Mouse (Mus musculus): ENCODE data around the gene Scn2b. TPM values are rescaled to one million over a fixed set of nuclear protein-coding genes. Genes with fewer than 3 reads are reported as not detected.
A peak's percentile ranks its signal among the peaks of the same experiment; 100 is the strongest.

Gene Scn2b
- polyA plus RNA-seq, 1 experiment from 2014 or later: 4.1 TPM

- Histone ChIP-seq H3K4me3 (replicated peaks) (no peak overlapping the region), H3K27me3 (no peaks in the 10 kb centered on the region), H3K9me3 (replicated peaks) (no peaks in the 10 kb centered on the region), H3K4me2 (replicated peaks) (no peak overlapping the region), H3K36me3 (no peaks in the 10 kb centered on the region), H3K4me1 (peaks cover 28% of the 10 kb centered on the region), H3K9ac (no peak overlapping the region), H3K27ac (replicated peaks) (no peak overlapping the region)
- WGBS: 48% methylated on average over 6 of the region's 6 CpGs
- no peak for ATAC-seq (ENCODE audit: insufficient number of reproducible peaks, low FRiP score, low TSS enrichment, low read depth)
Measured at GRCm38 (mm10) chr9:45121001-45121400, 3.4 kb downstream of the Scn2b start.

DNA sequence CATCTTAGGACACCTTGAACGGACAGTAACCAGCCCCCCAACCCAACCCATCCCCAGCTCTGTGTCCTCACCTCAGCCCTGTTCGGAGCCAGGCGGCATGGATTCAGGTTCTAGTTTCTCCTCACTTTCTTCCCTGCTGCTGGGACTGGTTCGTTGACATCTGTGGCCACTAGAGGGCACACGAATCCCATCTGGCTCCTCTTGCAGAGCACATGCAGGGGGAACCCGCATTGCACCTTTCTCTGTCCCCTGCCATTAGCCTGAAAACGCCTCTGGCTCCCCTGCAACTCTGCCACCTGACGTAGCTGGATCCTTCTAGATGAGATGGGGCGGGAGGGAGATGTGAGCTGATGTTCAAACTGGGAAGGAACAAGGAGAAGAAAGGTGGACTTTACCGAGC lies 4.2 kb downstream of the Scn2b start:
- Histone ChIP-seq H3K4me3 (replicated peaks) (0 out of 2 replicates have a peak overlapping the region, but pooled peaks have one; percentile 3), H3K36me3 (no peaks in the 10 kb centered on the region), H3K27me3 (no peaks in the 10 kb centered on the region), H3K4me2 (replicated peaks) (peak overlapping the region; percentile 46), H3K9ac (no peak overlapping the region), H3K9me3 (replicated peaks) (no peaks in the 10 kb centered on the region), H3K27ac (replicated peaks) (no peak overlapping the region), H3K4me1 (peaks cover 21% of the 10 kb centered on the region)
- ATAC-seq (ENCODE audit: insufficient number of reproducible peaks, low FRiP score, low TSS enrichment, low read depth): no peak
- whole genome bisulfite sequencing: 3% methylated on average over 10 of the region's 10 CpGs

DNA sequence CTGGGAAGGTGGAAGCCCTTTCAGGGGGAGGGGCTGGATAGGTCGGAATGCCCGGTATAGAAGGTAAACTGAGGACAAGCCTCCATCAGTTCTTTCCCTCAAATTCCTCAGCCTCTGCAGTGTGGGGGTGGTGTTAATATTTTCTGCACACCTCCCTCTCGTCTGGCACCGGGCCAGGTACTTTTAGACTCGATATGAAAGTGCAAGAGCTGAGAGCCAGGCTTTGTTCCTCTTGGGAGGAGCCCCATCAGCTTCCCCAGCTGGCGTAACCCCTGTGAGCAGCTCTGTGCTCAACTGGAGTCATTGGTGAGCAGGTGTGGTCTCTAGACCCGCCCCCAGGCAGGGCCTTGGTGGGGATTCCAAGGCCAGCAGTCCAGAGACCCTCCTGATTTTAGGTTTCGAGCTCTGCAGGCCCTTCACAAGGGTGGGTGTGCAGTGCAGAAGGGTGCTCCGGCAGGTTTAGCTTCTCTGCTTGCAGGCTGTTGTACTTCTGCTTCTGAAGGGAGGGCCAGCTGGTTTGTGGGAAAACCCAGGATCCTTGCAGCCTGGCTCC lies 4.7 kb downstream of the Scn2b start:
- H3K27ac ChIP-seq (replicated peaks): 0 out of 2 replicates have a peak overlapping the region, but pooled peaks have one; percentile 8
- H3K4me3 ChIP-seq (replicated peaks): 0 out of 2 replicates have a peak overlapping the region, but pooled peaks have one; percentile 3
- no peak for ATAC-seq (ENCODE audit: insufficient number of reproducible peaks, low FRiP score, low TSS enrichment, low read depth)

DNA sequence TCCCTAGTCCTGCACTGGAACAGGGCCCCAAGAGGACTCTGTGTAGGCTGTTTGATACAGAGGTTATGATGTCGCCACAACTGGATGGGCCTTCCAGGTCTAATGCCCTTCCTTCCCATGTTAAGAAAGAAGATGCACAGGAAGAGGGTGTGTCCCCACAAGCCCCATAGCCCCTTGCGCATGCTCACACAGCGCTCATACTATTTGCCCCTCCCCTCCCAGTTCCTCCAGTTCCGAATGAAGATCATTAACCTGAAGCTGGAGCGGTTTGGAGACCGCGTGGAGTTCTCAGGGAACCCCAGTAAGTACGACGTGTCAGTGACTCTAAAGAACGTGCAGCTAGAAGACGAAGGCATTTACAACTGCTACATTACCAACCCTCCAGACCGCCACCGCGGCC lies 7.6 kb downstream of the Scn2b start:
- Histone ChIP-seq H3K4me1 (peaks cover 14% of the 10 kb centered on the region), H3K27ac (replicated peaks) (no peak overlapping the region), H3K27me3 (no peaks in the 10 kb centered on the region), H3K4me2 (replicated peaks) (no peak overlapping the region), H3K9ac (no peak overlapping the region), H3K9me3 (replicated peaks) (no peaks in the 10 kb centered on the region), H3K36me3 (no peaks in the 10 kb centered on the region), H3K4me3 (replicated peaks) (no peak overlapping the region)
- no peak for ATAC-seq (ENCODE audit: insufficient number of reproducible peaks, low FRiP score, low TSS enrichment, low read depth)
- 92% methylated on average over 14 of the region's 14 CpGs for WGBS

More for the DNA sequence above, 4.7 kb downstream of the Scn2b start:
- Histone ChIP-seq H3K27me3 (no peaks in the 10 kb centered on the region), H3K36me3 (no peaks in the 10 kb centered on the region), H3K9ac (no peak overlapping the region), H3K4me2 (replicated peaks) (peak overlapping the region; percentile 46), H3K9me3 (replicated peaks) (no peaks in the 10 kb centered on the region), H3K4me1 (peaks cover 21% of the 10 kb centered on the region)
- 28% methylated on average over 9 of the region's 9 CpGs for WGBS

DNA sequence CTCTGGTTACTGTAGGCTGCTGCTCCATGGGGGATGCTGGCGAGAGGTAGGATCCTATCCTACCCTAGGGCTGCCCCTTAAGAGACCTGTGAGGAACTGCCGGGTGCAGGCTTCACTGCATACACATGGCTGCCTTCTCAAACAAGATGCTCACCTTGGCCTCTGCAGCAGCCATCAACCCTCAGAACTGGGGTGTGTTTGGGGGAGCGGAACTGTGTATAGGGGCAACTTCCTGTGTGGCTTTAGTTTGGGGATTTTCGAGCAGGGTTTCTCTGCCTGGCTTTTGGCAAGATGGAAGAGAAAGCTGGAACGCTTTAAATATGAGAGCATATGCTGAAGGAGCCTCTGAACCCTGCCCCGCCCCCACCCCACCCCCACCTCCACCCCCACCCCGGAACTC lies 9.4 kb downstream of the Scn2b start:
- Histone ChIP-seq H3K27ac (replicated peaks) (no peak overlapping the region), H3K9ac (no peak overlapping the region), H3K4me2 (replicated peaks) (no peak overlapping the region), H3K27me3 (no peaks in the 10 kb centered on the region), H3K36me3 (no peaks in the 10 kb centered on the region), H3K4me3 (replicated peaks) (no peak overlapping the region), H3K4me1 (peaks cover 8% of the 10 kb centered on the region), H3K9me3 (replicated peaks) (no peaks in the 10 kb centered on the region)
- no peak for ATAC-seq (ENCODE audit: insufficient number of reproducible peaks, low FRiP score, low TSS enrichment, low read depth)
- 48% methylated on average over 7 of the region's 7 CpGs for WGBS

GRCm38 (mm10) chr9:45130119-45130518 lies 12.5 kb downstream of the Scn2b start:
- no peak overlapping the region for H3K4me2 ChIP-seq (replicated peaks)
- no peaks in the 10 kb centered on the region for H3K9me3 ChIP-seq (replicated peaks)
- no peaks in the 10 kb centered on the region for H3K36me3 ChIP-seq
- H3K27me3 ChIP-seq: peaks cover 6% of the 10 kb centered on the region; the same call in 1 of the 2 replicates
- 0 out of 2 replicates have a peak, but pooled peaks cover 8% of the 10 kb centered on the region for H3K4me1 ChIP-seq
- ATAC-seq (ENCODE audit: insufficient number of reproducible peaks, low FRiP score, low TSS enrichment, low read depth): no peak
- no peak overlapping the region for H3K4me3 ChIP-seq (replicated peaks)
- no peak overlapping the region for H3K9ac ChIP-seq
- no peak overlapping the region for H3K27ac ChIP-seq (replicated peaks)
- WGBS: 81% methylated on average over 3 of the region's 3 CpGs

- peaks cover 42% of the 10 kb centered on the region for H3K27me3 ChIP-seq
- H3K4me1 ChIP-seq: peaks cover 15% of the 10 kb centered on the region
- 20% methylated on average over 5 of the region's 5 CpGs for WGBS
- no peak overlapping the region for H3K27ac ChIP-seq (replicated peaks)
- H3K4me3 ChIP-seq (replicated peaks): no peak overlapping the region
- H3K36me3 ChIP-seq: no peaks in the 10 kb centered on the region
- ATAC-seq (ENCODE audit: insufficient number of reproducible peaks, low FRiP score, low TSS enrichment, low read depth): no peak; the same call in 1 of the 2 replicates
- H3K9me3 ChIP-seq (replicated peaks): no peaks in the 10 kb centered on the region
- H3K4me2 ChIP-seq (replicated peaks): no peak overlapping the region
- no peak overlapping the region for H3K9ac ChIP-seq
Measured at GRCm38 (mm10) chr9:45133484-45134310, 16.1 kb downstream of the Scn2b start.

DNA sequence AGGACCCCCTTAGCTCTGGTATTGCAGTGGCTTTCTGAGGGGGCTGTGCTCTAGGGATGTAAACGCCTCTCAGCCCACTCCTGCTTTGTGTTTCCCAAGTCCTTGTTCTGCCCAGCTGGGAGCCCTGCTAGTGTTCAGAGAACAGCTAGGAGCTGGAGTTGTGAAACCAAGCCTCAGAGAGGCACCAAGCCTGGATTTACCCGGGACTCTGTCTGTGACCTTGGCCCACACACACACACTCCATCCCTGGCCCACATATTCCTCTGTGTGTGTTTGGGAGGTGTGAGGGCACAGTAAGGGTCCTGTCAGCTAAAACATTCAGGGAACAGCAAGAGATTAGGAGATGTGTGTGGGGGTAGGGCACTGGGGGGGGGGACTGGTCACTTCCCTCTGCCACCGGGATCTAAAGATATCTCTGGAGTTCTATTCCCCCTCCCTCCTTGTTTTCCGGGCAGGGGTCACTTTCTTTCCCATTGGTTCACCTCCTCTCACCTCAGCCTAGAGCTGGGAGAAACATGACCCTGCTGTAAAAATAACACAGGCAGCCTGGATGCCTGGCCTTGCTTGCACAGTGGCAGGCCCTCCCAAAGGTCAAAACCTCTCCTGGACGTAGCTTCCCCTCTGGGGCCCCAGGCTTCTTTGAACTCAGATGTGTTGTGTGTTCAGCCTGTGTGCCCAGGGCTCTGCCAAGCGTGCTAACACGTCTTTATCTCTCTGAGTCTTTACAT lies 19.0 kb downstream of the Scn2b start:
- Histone ChIP-seq H3K9me3 (replicated peaks) (no peaks in the 10 kb centered on the region), H3K4me2 (replicated peaks) (no peak overlapping the region), H3K4me1 (peaks cover 19% of the 10 kb centered on the region), H3K27ac (replicated peaks) (no peak overlapping the region), H3K4me3 (replicated peaks) (no peak overlapping the region), H3K36me3 (no peaks in the 10 kb centered on the region), H3K9ac (no peak overlapping the region), H3K27me3 (peaks cover 71% of the 10 kb centered on the region)
- ATAC-seq (ENCODE audit: insufficient number of reproducible peaks, low FRiP score, low TSS enrichment, low read depth): no peak
- 18% methylated on average over 7 of the region's 7 CpGs for WGBS

GRCm38 (mm10) chr9:45138191-45139032 lies 20.8 kb downstream of the Scn2b start, which contains the start of gene Scn4b:
Scn4b (plus strand) TSS chr9:45138395.
- Histone ChIP-seq H3K4me1 (peaks cover 19% of the 10 kb centered on the region), H3K27ac (replicated peaks) (no peak within 1 kb of the TSS), H3K36me3 (no peaks in the 10 kb centered on the region), H3K27me3 (peaks cover 85% of the 10 kb centered on the region), H3K9me3 (replicated peaks) (no peaks in the 10 kb centered on the region), H3K4me3 (replicated peaks) (peak within 1 kb of the TSS; percentile 54), H3K4me2 (replicated peaks) (peak within 1 kb of the TSS; percentile 97), H3K9ac (peak within 1 kb of the TSS; percentile 26; the same call in 1 of the 2 replicates)
- ATAC-seq (ENCODE audit: insufficient number of reproducible peaks, low FRiP score, low TSS enrichment, low read depth): no peak
- under 1% methylated on average over 75 of the region's 76 CpGs for WGBS

- no peak overlapping the region for H3K27ac ChIP-seq (replicated peaks)
- H3K4me2 ChIP-seq (replicated peaks): peak overlapping the region; percentile 97
- no peaks in the 10 kb centered on the region for H3K9me3 ChIP-seq (replicated peaks)
- no peak for ATAC-seq (ENCODE audit: insufficient number of reproducible peaks, low FRiP score, low TSS enrichment, low read depth)
- 0 out of 2 replicates have a peak overlapping the region, but pooled peaks have one; percentile 26 for H3K9ac ChIP-seq
- peaks cover 19% of the 10 kb centered on the region for H3K4me1 ChIP-seq
- H3K27me3 ChIP-seq: peaks cover 91% of the 10 kb centered on the region
- 4% methylated on average over 7 of the region's 7 CpGs for WGBS
- H3K36me3 ChIP-seq: no peaks in the 10 kb centered on the region
- peak overlapping the region; percentile 54 for H3K4me3 ChIP-seq (replicated peaks)
Measured at GRCm38 (mm10) chr9:45139082-45139481, 21.5 kb downstream of the Scn2b start.
